In genomic region chr4:55533803-55534254, GRCm38 (mm10) we compare ENCODE assay signal across 8 mouse cellular contexts. TPM values are rescaled to one million over a fixed set of nuclear protein-coding genes. Genes with fewer than 3 reads are reported as not detected.
DNase-seq lines count a peak whose midpoint lies in the region; ATAC-seq and TF ChIP-seq lines count a peak whose summit lies in the region.

No protein-coding gene starts in this region.

- peak overlapping the region; percentile 68 for H3K4me3 ChIP-seq in left cerebral cortex, adult 2 months
- H3K4me3 ChIP-seq in embryonic facial prominence, embryonic 13.5 days, result peak overlapping the region; percentile 74
- peak overlapping the region; percentile 48 for H3K4me3 ChIP-seq in limb, embryonic 11.5 days (ENCODE audit: low read depth, low read length)
- H3K4me3 ChIP-seq in midbrain, embryonic 15.5 days, result peak overlapping the region; percentile 59

- H3K4me2 ChIP-seq in embryonic facial prominence, embryonic 13.5 days, result peak overlapping the region; percentile 94
- peak overlapping the region; percentile 76 for H3K4me2 ChIP-seq in limb, embryonic 11.5 days (ENCODE audit: low read depth, severe bottlenecking)
- peak overlapping the region; percentile 95 for H3K4me2 ChIP-seq in midbrain, embryonic 15.5 days

- ATAC-seq in embryonic facial prominence, embryonic 13.5 days (ENCODE audit: insufficient number of reproducible peaks, insufficient read depth, low FRiP score, low TSS enrichment, low read depth), result no peak
- no peak for ATAC-seq in limb, embryonic 11.5 days (ENCODE audit: insufficient number of reproducible peaks, low FRiP score, low TSS enrichment, low read depth)
- no peak for ATAC-seq in midbrain, embryonic 15.5 days (replicated peaks)

- intact Hi-C loops in left cerebral cortex, adult 2 months (cut with DNase I), result loop anchor here (1.0 to 5.0 kb wide), 2 partner anchors 117 to 1148 kb away; no protein-coding TSS in a partner anchor
- intact Hi-C loops in left cerebral cortex, postnatal 25 days (cut with DNase I), result loop anchor here (5.0 kb wide), 4 partner anchors 198 to 688 kb away; no protein-coding TSS in a partner anchor
- intact Hi-C loops in heart, postnatal 10 days (cut with DNase I), result loop anchor here (1.0 to 5.0 kb wide), 4 partner anchors 117 to 688 kb away; no protein-coding TSS in a partner anchor

- DNase-seq in left cerebral cortex, adult 2 months (ENCODE audit: extremely low spot score in 1 of 2, low spot score in 2 of 2), result no peak
- DNase-seq in left cerebral cortex, postnatal 25 days (ENCODE audit: low spot score in 2 of 2), result no peak
- DNase-seq in heart, postnatal 10 days, result peak; percentile 44 to 46
- DNase-seq in limb, embryonic 11.5 days (ENCODE audit: low spot score), result peak; percentile 55
- DNase-seq in layer of hippocampus, postnatal 10 days (ENCODE audit: low spot score in 2 of 2), result no peak
- no peak for DNase-seq in cerebellum, postnatal 25 days

- TF ChIP-seq CTCF in left cerebral cortex, adult 2 months (IDR thresholded peaks at IDR 0.05), result no peak

- H3K27me3 ChIP-seq in embryonic facial prominence, embryonic 13.5 days, result peaks cover 10% of the 10 kb centered on the region; the same call in 1 of the 2 replicates
- H3K27me3 ChIP-seq in limb, embryonic 11.5 days (ENCODE audit: control insufficient read depth, insufficient read depth, low read length), result peaks cover 19% of the 10 kb centered on the region
- H3K27me3 ChIP-seq in midbrain, embryonic 15.5 days (replicated peaks), result peaks cover 25% of the 10 kb centered on the region

- peak overlapping the region; percentile 80 for H3K9ac ChIP-seq in embryonic facial prominence, embryonic 13.5 days
- H3K9ac ChIP-seq in limb, embryonic 11.5 days (ENCODE audit: low read length), result no peak overlapping the region
- H3K9ac ChIP-seq in midbrain, embryonic 15.5 days, result peak overlapping the region; percentile 69

- no peaks in the 10 kb centered on the region for H3K9me3 ChIP-seq in embryonic facial prominence, embryonic 13.5 days
- no peaks in the 10 kb centered on the region for H3K9me3 ChIP-seq in limb, embryonic 11.5 days (ENCODE audit: control insufficient read depth, low read length)
- H3K9me3 ChIP-seq in midbrain, embryonic 15.5 days, result no peaks in the 10 kb centered on the region

- 2% methylated on average over 23 of the region's 23 CpGs for WGBS in embryonic facial prominence, embryonic 13.5 days
- WGBS in limb, embryonic 11.5 days, result 4% methylated on average over 22 of the region's 23 CpGs
- 1% methylated on average over 23 of the region's 23 CpGs for WGBS in midbrain, embryonic 15.5 days

- H3K27ac ChIP-seq in left cerebral cortex, adult 2 months, result peak overlapping the region; percentile 36; the same call in 1 of the 2 replicates
- peak overlapping the region; percentile 96 for H3K27ac ChIP-seq in embryonic facial prominence, embryonic 13.5 days
- H3K27ac ChIP-seq in limb, embryonic 11.5 days (replicated peaks; ENCODE audit: low read depth, low read length), result no peak overlapping the region
- no peak overlapping the region for H3K27ac ChIP-seq in midbrain, embryonic 15.5 days

- H3K36me3 ChIP-seq in embryonic facial prominence, embryonic 13.5 days, result 0 out of 2 replicates have a peak, but pooled peaks cover 3% of the 10 kb centered on the region
- no peaks in the 10 kb centered on the region for H3K36me3 ChIP-seq in limb, embryonic 11.5 days (ENCODE audit: control insufficient read depth, insufficient read depth, low read length)
- no peaks in the 10 kb centered on the region for H3K36me3 ChIP-seq in midbrain, embryonic 15.5 days (replicated peaks)

- peaks cover 21% of the 10 kb centered on the region for H3K4me1 ChIP-seq in embryonic facial prominence, embryonic 13.5 days
- H3K4me1 ChIP-seq in limb, embryonic 11.5 days (ENCODE audit: control insufficient read depth, insufficient read depth, low read length), result peaks cover 9% of the 10 kb centered on the region; the same call in 1 of the 2 replicates
- H3K4me1 ChIP-seq in midbrain, embryonic 15.5 days, result peaks cover 31% of the 10 kb centered on the region

RNA-seq across cellular contexts. Expression of gene Klf4, which starts 1.6 kb away (rescaled TPM):
- 10 to 100 TPM in 1 of 2 experiments, 1 to 10 TPM in 1; 7.7 to 14.3 TPM for total RNA-seq in left cerebral cortex, adult 2 months (2021)
- total RNA-seq in left cerebral cortex, postnatal 25 days (2021), result 1 to 10 TPM; 6.0 to 7.4 TPM
- 21.2 and 22.6 TPM in 2 replicates for polyA plus RNA-seq in embryonic facial prominence, embryonic 13.5 days (2015; fragmentation: Nextera tagmentation; extraction: Ambion mirVana)
- total RNA-seq in heart, postnatal 10 days (2021), result 10 to 100 TPM; 42.1 to 61.1 TPM
- polyA plus RNA-seq in limb, embryonic 11.5 days (2014; fragmentation: Nextera tagmentation; extraction: Ambion mirVana), result 1.4 and 1.6 TPM in 2 replicates
- polyA plus RNA-seq in midbrain, embryonic 15.5 days (2015; fragmentation: Nextera tagmentation; extraction: Ambion mirVana), result 2.6 and 3.0 TPM in 2 replicates
- total RNA-seq in layer of hippocampus, postnatal 10 days (2021), result 1 to 10 TPM; 5.6 to 6.8 TPM

Comparison
In these comparisons a context has a peak if more than half of its experiments do, and no peak if none do; other contexts are left out.
1. DNase-seq: peak in heart, postnatal 10 days (2 of 2) and limb, embryonic 11.5 days (single experiment); none in left cerebral cortex, adult 2 months (0 of 2), left cerebral cortex, postnatal 25 days (0 of 2), layer of hippocampus, postnatal 10 days (0 of 2) and cerebellum, postnatal 25 days (0 of 2).
2. H3K27ac ChIP-seq: peak in left cerebral cortex, adult 2 months (single experiment) and embryonic facial prominence, embryonic 13.5 days (single experiment); none in limb, embryonic 11.5 days (single experiment) and midbrain, embryonic 15.5 days (single experiment).
3. Peak in every context shown above with its lines, with median percentiles within 50 percentile points of each other: H3K4me3 ChIP-seq and H3K4me2 ChIP-seq.